ENCODE assay signal across 20 mouse cellular contexts in genomic region chr1:94052373-94052772, GRCm38 (mm10). TPM values are rescaled to one million over a fixed set of nuclear protein-coding genes. Genes with fewer than 3 reads are reported as not detected.
DNase-seq lines count a peak whose midpoint lies in the region; ATAC-seq and TF ChIP-seq lines count a peak whose summit lies in the region.
"Had no signal": no experiment of that assay in that cellular context is flagged by ENCODE, and none has a peak within 500 bp of the region (broad histone marks: within the 10 kb centered on the region; RNA-seq: fewer than 3 reads in every experiment).

TSS of gene Pdcd1 (minus strand) at chr1:94052553.

- no peak within 1 kb of the TSS for H3K9ac ChIP-seq in heart, embryonic 16.5 days (ENCODE audit: low read length)
- no peak within 1 kb of the TSS for H3K9ac ChIP-seq in heart, adult 2 months (ENCODE audit: low read depth, low read length)
- H3K9ac ChIP-seq: embryonic facial prominence, embryonic 15.5 days; heart, embryonic 13.5 days; hindbrain, embryonic 12.5 days; liver, embryonic 13.5 days; stomach, embryonic 15.5 days had no signal

- H3K27ac ChIP-seq in heart, embryonic 16.5 days (ENCODE audit: low read length): no peak within 1 kb of the TSS
- H3K27ac ChIP-seq in heart, adult 2 months: no peak within 1 kb of the TSS
- no peak within 1 kb of the TSS for H3K27ac ChIP-seq in embryonic facial prominence, embryonic 10.5 days (replicated peaks)
- no peak within 1 kb of the TSS for H3K27ac ChIP-seq in small intestine, adult 2 months (ENCODE audit: insufficient read depth, low read depth, low read length)
- H3K27ac ChIP-seq: embryonic facial prominence, embryonic 15.5 days; heart, embryonic 13.5 days; hindbrain, embryonic 12.5 days; liver, embryonic 13.5 days; stomach, embryonic 15.5 days had no signal

- H3K79me2 ChIP-seq in heart, adult 2 months (replicated peaks; ENCODE audit: control insufficient read depth, insufficient read depth, low read length): no peaks in the 10 kb centered on the region

- DNase-seq in heart, adult 2 months: no peak
- DNase-seq in CD4-positive, CD25-positive, alpha-beta regulatory T cell, adult 2 months (ENCODE audit: low read depth, low spot score): peak; percentile 76
- DNase-seq in embryonic facial prominence, embryonic 10.5 days (ENCODE audit: low spot score): peak; percentile 6
- DNase-seq in adrenal gland, postnatal 10 days: no peak
- DNase-seq in adrenal gland, adult (ENCODE audit: inconsistent age in 2 of 2, low spot score in 1 of 2): no peak
- DNase-seq in cerebellum, postnatal 4 days (ENCODE audit: low spot score in 2 of 2): no peak
- DNase-seq: cerebellum, postnatal 36 days; kidney, adult 2 months; liver, embryonic 13.5 days; lung, postnatal 10 days; right cerebral cortex, postnatal 4 days had no signal

- no peaks in the 10 kb centered on the region for H3K36me3 ChIP-seq in heart, embryonic 16.5 days (ENCODE audit: control insufficient read depth, insufficient read depth)
- no peaks in the 10 kb centered on the region for H3K36me3 ChIP-seq in heart, adult 2 months (ENCODE audit: control insufficient read depth, insufficient read depth, low read length)
- no peaks in the 10 kb centered on the region for H3K36me3 ChIP-seq in embryonic facial prominence, embryonic 10.5 days (replicated peaks)
- no peaks in the 10 kb centered on the region for H3K36me3 ChIP-seq in small intestine, adult 2 months (ENCODE audit: control insufficient read depth, insufficient read depth, low read length)
- H3K36me3 ChIP-seq: embryonic facial prominence, embryonic 15.5 days; heart, embryonic 13.5 days; hindbrain, embryonic 12.5 days; liver, embryonic 13.5 days; stomach, embryonic 15.5 days had no signal

- ATAC-seq in heart, embryonic 16.5 days (replicated peaks; ENCODE audit: extremely low read depth, insufficient read depth, low FRiP score): 0 out of 2 replicates have a peak, but pooled peaks have one; percentile 11

- H3K4me2 ChIP-seq in heart, embryonic 16.5 days (ENCODE audit: low read depth, low read length): no peak within 1 kb of the TSS
- H3K4me2 ChIP-seq: embryonic facial prominence, embryonic 15.5 days; heart, embryonic 13.5 days; hindbrain, embryonic 12.5 days; liver, embryonic 13.5 days; stomach, embryonic 15.5 days had no signal

- H3K27me3 ChIP-seq in heart, embryonic 16.5 days (ENCODE audit: control insufficient read depth, insufficient read depth, low read length): no peaks in the 10 kb centered on the region
- H3K27me3 ChIP-seq in heart, adult 2 months (ENCODE audit: control insufficient read depth, insufficient read depth, low read length): no peaks in the 10 kb centered on the region
- H3K27me3 ChIP-seq in embryonic facial prominence, embryonic 10.5 days (replicated peaks; ENCODE audit: low read depth, poor library complexity, severe bottlenecking): no peaks in the 10 kb centered on the region
- H3K27me3 ChIP-seq in small intestine, adult 2 months (ENCODE audit: control insufficient read depth, insufficient read depth, low read length): no peaks in the 10 kb centered on the region
- H3K27me3 ChIP-seq: embryonic facial prominence, embryonic 15.5 days; heart, embryonic 13.5 days; hindbrain, embryonic 12.5 days; liver, embryonic 13.5 days; stomach, embryonic 15.5 days had no signal

- 39% methylated on average over 6 of the region's 6 CpGs for WGBS in heart, embryonic 16.5 days
- WGBS in heart, adult 2 months: 32% methylated on average over 5 of the region's 6 CpGs
- 60% methylated on average over 6 of the region's 6 CpGs for WGBS in embryonic facial prominence, embryonic 10.5 days
- WGBS in small intestine, adult 2 months: 47% methylated on average over 6 of the region's 6 CpGs

- no peaks in the 10 kb centered on the region for H3K9me3 ChIP-seq in heart, embryonic 16.5 days (replicated peaks; ENCODE audit: control insufficient read depth, low read length)
- H3K9me3 ChIP-seq in embryonic facial prominence, embryonic 10.5 days: no peaks in the 10 kb centered on the region
- H3K9me3 ChIP-seq: embryonic facial prominence, embryonic 15.5 days; heart, embryonic 13.5 days; hindbrain, embryonic 12.5 days; liver, embryonic 13.5 days; stomach, embryonic 15.5 days had no signal

- intact Hi-C loops in heart, adult 2 months (cut with DNase I): no loop called here

- TF ChIP-seq POLR2A in heart, adult 2 months (IDR thresholded peaks at IDR 0.05; ENCODE audit: insufficient read depth, low read depth, low read length): no peak
- TF ChIP-seq POLR2A in small intestine, adult 2 months (IDR thresholded peaks at IDR 0.05; ENCODE audit: low read depth, low read length): no peak

- 0 out of 2 replicates have a peak within 1 kb of the TSS, but pooled peaks have one; percentile 9 for H3K4me3 ChIP-seq in heart, embryonic 16.5 days (ENCODE audit: low read length)
- H3K4me3 ChIP-seq in heart, adult 2 months: no peak within 1 kb of the TSS
- H3K4me3 ChIP-seq in embryonic facial prominence, embryonic 10.5 days: no peak within 1 kb of the TSS
- peak within 1 kb of the TSS; percentile 47 for H3K4me3 ChIP-seq in small intestine, adult 2 months (ENCODE audit: low read depth, low read length)
- H3K4me3 ChIP-seq: embryonic facial prominence, embryonic 15.5 days; heart, embryonic 13.5 days; hindbrain, embryonic 12.5 days; liver, embryonic 13.5 days; stomach, embryonic 15.5 days had no signal

- no peak for TF ChIP-seq EP300 in heart, adult 2 months (IDR thresholded peaks at IDR 0.05; ENCODE audit: insufficient read depth, low read depth, low read length)

- TF ChIP-seq CTCF in heart, adult 2 months (IDR thresholded peaks at IDR 0.05): no peak
- TF ChIP-seq CTCF in small intestine, adult 2 months (IDR thresholded peaks at IDR 0.05; ENCODE audit: extremely low read depth, insufficient read length, insufficient replicate concordance, low read depth, low read length): no peak

- no peaks in the 10 kb centered on the region for H3K4me1 ChIP-seq in heart, embryonic 16.5 days (ENCODE audit: control insufficient read depth, insufficient read depth, low read length)
- no peaks in the 10 kb centered on the region for H3K4me1 ChIP-seq in heart, adult 2 months (ENCODE audit: control insufficient read depth, insufficient read depth, low read length)
- no peaks in the 10 kb centered on the region for H3K4me1 ChIP-seq in embryonic facial prominence, embryonic 10.5 days
- H3K4me1 ChIP-seq in small intestine, adult 2 months (ENCODE audit: control insufficient read depth, insufficient read depth, insufficient read length, low read length): no peaks in the 10 kb centered on the region; the same call in none of the 2 replicates
- H3K4me1 ChIP-seq: embryonic facial prominence, embryonic 15.5 days; liver, embryonic 13.5 days; stomach, embryonic 15.5 days had no signal

RNA-seq across cellular contexts. Expression of gene Pdcd1, which starts in this region (rescaled TPM):
- 2.1 and 3.7 TPM in 2 replicates for polyA plus RNA-seq in heart, embryonic 16.5 days (2015; fragmentation: Nextera tagmentation; extraction: Ambion mirVana)
- total RNA-seq in heart, adult 2 months (2021): not detected
- 0.06 and 0.09 TPM in 2 replicates for polyA plus RNA-seq in heart, adult 2 months (2012; rRNA removed)
- polyA plus RNA-seq in embryonic facial prominence, embryonic 10.5 days (2016; fragmentation: Nextera tagmentation; extraction: Ambion mirVana): not detected in 2 replicates
- 0.34 and 1.1 TPM in 2 replicates for polyA plus RNA-seq in small intestine, adult 2 months (2012; rRNA removed)
- under 1 TPM in 1 of 2 experiments, not detected in 1; 0.15 TPM for total RNA-seq in adrenal gland, postnatal 10 days (2021)
- total RNA-seq: gastrocnemius, adult 18-20 months had no signal
- polyA plus RNA-seq: C2C12; forebrain, embryonic 14.5 days; liver, embryonic 13.5 days had no signal

Comparison
In these comparisons a context has a peak if more than half of its experiments do, and no peak if none do; other contexts are left out.
1. H3K4me3 ChIP-seq: peak in heart, embryonic 16.5 days (single experiment) and small intestine, adult 2 months (single experiment); none in heart, adult 2 months (single experiment) and embryonic facial prominence, embryonic 10.5 days (single experiment).
2. Peak in DNase-seq in embryonic facial prominence, embryonic 10.5 days; RNA of the gene not detected or under 1 TPM.